Mouse (Mus musculus) T-cell, adult 2 months (primary cell): Measurements from ENCODE around the gene Fam172a.

Experiments used
- DNase-seq: peaks from one replicate; pipeline ENCODE4 v3.0.0; 2022; ENCODE audit warnings: low spot score

Fam172a gene

GRCm38 (mm10) chr13:78180261-78180660, 478.4 kb downstream of the Fam172a start:
- DNase-seq, result no peak

- no peak for DNase-seq
Observed at GRCm38 (mm10) chr13:78181071-78181929, 479.5 kb downstream of the Fam172a start.

- DNase-seq, result no peak
Observed at GRCm38 (mm10) chr13:78181930-78182558, 480.2 kb downstream of the Fam172a start.

- no peak for DNase-seq
Observed at GRCm38 (mm10) chr13:78183004-78183403, 481.2 kb downstream of the Fam172a start.

- DNase-seq, result no peak
Observed at GRCm38 (mm10) chr13:78183986-78184385, 482.2 kb downstream of the Fam172a start.

GRCm38 (mm10) chr13:78184786-78185466, 483.1 kb downstream of the Fam172a start:
- DNase-seq, result no peak

- no peak for DNase-seq
Observed at GRCm38 (mm10) chr13:78186340-78186946, 484.6 kb downstream of the Fam172a start.

- DNase-seq, result no peak
Observed at GRCm38 (mm10) chr13:78187833-78188232, 486.0 kb downstream of the Fam172a start.

GRCm38 (mm10) chr13:78189586-78189985, 487.8 kb downstream of the Fam172a start:
- no peak for DNase-seq

- DNase-seq, result no peak
Observed at GRCm38 (mm10) chr13:78193211-78193610, 491.4 kb downstream of the Fam172a start.

- DNase-seq, result no peak
Observed at GRCm38 (mm10) chr13:78194135-78194849, 492.5 kb downstream of the Fam172a start.

GRCm38 (mm10) chr13:78194850-78195600, 493.2 kb downstream of the Fam172a start:
- no peak for DNase-seq

- no peak for DNase-seq
Observed at GRCm38 (mm10) chr13:78195601-78196115, 493.8 kb downstream of the Fam172a start.

GRCm38 (mm10) chr13:78196236-78196796, 494.5 kb downstream of the Fam172a start:
- no peak for DNase-seq

GRCm38 (mm10) chr13:78197286-78197818, 495.5 kb downstream of the Fam172a start:
- DNase-seq, result no peak

- no peak for DNase-seq
Observed at GRCm38 (mm10) chr13:78197819-78198390, 496.1 kb downstream of the Fam172a start.

GRCm38 (mm10) chr13:78198391-78198870, 496.6 kb downstream of the Fam172a start:
- DNase-seq, result no peak

- DNase-seq, result no peak
Observed at GRCm38 (mm10) chr13:78198871-78199641, 497.2 kb downstream of the Fam172a start.

- no peak for DNase-seq
Observed at GRCm38 (mm10) chr13:78199642-78200160, 497.9 kb downstream of the Fam172a start, which contains the start of gene Nr2f1. Gene Nr2f1, minus strand, starts transcription at chr13:78199757.
